Mouse (Mus musculus) spleen, embryonic (tissue): Measurements from ENCODE around the gene Prpsap2.
"Not testable (repeated sequence)": the region's sequence is repeated elsewhere in the genome, so short reads cannot be mapped to it uniquely, and the experiment has no call there.

Experiments
- CTCF ChIA-PET: fragments of 350-600 bp; sonication (Branson Sonifier 250); formaldehyde crosslinking; loops from one replicate; lab custom pipeline; 2022; lab: Charles Lee

Prpsap2 gene

DNA sequence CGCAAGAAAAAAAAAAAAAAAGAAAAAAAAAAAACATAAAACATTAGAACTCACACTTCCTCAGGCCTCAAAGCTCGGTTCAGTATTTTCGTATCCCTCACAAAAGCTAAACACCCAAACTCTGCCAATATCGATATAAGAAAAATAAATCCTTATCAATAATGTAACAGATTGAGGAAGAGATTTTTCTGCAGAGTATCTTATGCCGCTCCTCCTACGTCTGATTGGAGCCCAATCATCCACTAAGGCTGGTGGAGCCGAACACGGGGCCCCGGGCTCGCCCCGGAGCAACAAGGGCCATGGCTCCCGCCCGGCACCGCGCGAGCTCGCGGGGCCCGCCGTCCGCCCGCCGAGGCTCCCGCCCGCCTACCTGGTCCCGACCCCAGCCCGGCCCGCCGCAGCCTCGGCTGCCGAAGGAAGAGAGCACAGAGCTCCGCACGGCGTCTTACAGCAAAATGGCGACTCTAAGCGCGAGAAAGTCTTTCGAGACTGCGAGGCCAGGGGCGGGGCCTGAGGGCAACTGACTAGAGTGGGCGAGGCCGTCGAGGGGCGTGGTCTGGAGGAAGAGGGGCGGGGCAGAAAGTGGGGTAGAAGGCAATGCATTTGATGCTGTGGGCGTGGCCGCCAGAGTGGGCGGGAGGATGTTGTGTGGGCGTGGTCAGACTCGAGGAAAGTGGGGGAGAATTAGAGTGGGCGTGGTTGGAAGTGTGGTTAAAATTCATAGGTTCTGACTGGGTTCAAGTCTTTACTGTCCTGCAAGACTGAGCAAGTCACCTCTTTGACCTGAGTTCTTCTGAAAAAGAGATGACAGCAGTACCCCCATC is at the start of gene Prpsap2:
TSS of gene Prpsap2 (minus strand) at position 505 of the 824 bp plus-strand sequence.
- CTCF ChIA-PET = interaction anchor here (0.6 kb wide), 2 partner anchors 9 to 96 kb away, joined by 3 read pairs; no protein-coding TSS in a partner anchor

DNA sequence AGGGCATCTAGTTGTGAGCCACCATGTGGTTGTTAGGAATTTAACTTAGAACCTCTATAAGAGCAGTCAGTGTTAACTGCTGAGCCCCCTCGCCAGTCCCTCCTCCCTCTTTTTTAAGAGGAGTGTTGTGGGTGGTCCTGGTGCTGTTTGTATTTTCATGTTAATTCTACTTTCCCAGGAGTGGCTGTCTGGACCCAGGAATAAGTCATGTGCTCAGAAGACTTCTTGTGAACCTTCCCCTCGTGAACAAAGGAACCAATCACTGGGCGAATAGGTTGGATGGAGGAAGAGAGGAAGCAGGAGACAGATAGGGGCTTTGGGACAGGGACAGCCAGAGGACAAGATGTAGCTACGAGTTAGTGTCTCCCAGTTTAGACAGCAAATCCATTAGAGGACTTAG is 47.9 kb upstream of the Prpsap2 start:
- CTCF ChIA-PET = no interaction called here

DNA sequence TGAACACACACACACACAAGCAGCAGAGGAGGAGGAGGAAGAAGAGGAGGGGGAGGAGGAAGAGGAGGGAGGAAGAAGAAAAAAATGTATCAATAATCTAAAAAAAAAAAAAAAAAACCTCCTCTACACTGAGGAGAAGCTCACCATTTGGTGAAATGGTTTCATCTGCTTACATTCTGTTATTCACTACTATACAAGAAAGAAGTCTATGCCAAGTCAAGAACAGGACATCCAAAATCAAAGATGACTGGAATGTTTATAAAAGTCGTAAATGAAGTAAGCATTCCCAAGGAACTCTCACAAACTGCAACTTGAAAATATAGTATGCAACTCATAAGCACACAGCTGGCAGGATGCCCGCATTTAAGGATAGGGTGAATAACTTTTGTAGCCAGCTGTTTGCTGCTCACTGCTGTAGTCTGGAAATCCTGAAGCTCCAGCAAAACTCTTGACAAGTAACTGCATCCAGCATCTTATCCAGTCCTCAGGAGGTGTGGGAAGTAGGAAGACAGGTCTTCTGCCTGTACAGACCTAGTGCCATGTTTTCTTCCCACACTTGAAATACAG is 46.7 kb upstream of the Prpsap2 start:
- CTCF ChIA-PET = interaction anchor here (0.7 kb wide), 1 partner anchor 147 kb away, joined by 6 read pairs; no protein-coding TSS in a partner anchor

DNA sequence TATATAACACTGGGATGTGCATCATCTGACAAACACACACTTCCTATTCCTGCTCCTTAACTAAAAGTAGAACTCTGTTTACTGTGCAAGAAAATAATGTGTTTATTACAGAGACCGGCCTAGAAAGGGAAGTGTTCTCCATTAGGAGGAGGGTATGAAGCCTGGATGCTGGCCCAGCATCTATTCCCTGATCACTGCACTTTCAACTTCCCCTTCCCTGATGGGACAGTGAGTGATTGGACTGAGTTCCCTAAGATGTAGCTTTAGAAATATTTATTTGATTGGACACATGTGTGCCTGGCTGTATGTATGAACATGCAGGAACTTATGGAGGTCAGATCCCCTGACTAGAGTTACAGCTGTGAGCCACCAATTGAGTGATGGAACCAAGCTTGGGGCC is 31.6 kb upstream of the Prpsap2 start:
- CTCF ChIA-PET = no interaction called here

DNA sequence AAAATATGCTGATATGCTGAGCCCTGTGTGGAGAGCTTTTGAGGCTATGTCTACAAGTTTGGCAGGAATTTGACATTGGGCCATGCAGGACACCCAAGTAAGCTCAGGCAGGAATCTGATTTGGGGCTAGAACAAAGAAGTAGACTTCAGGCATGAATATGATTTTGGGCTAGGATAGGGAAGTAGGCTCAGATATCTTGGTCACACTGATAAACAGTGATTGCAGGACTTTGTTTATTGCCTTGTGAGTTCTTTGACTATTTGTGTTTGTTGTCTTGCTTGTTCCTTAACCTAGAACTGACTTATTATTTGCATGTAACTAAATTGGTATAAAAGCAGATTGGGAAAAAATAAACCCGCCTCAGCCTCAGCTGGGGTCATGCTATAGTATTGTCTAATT is 26.7 kb upstream of the Prpsap2 start:
- CTCF ChIA-PET = no interaction called here

DNA sequence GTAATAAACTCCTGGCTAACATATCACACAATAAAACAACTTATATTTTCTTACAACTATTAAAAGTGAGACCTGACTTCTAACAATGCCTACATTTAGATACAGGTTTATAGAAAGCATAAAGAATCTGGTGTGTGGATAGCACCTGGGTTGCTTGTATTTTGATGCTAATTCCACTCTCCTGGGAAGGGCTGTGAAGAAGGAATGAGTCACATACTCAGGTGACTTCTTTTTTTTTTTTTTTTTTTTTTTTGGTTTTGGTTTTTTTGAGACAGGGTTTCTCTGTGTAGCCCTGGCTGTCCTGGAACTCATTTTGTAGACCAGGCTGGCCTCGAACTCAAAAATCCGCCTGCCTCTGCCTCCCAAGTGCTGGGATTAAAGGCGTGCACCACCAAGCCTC is 20.6 kb upstream of the Prpsap2 start:
- CTCF ChIA-PET = not testable (repeated sequence)

DNA sequence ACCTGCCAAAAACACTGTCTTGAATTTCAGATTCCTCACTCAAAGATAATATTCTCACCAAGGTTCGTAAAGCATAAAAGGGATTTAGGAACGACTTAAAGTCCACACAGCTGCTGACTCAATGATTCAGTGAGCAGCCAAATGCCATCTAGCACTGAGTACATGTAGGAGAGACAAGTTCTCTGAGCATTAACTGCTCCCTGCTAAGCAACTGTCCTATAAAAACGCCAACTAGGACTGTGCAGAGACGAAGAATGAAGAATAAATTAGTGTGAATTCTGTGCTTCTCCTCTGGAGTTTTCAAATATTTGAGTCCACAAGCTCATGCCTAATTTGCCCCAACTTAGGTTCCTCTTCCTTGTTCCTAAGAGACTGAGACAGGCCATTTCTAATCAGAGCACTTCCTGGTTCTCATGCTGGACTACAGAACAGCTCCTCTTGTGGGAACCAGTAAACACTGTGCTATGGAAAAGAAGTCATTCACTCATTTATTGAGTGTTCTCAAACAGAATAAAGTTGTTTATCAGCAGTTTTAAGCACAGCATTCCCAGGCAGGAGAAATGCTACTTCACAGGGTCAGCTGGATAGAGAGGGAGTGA is 12.8 kb upstream of the Prpsap2 start:
- CTCF ChIA-PET = no interaction called here

DNA sequence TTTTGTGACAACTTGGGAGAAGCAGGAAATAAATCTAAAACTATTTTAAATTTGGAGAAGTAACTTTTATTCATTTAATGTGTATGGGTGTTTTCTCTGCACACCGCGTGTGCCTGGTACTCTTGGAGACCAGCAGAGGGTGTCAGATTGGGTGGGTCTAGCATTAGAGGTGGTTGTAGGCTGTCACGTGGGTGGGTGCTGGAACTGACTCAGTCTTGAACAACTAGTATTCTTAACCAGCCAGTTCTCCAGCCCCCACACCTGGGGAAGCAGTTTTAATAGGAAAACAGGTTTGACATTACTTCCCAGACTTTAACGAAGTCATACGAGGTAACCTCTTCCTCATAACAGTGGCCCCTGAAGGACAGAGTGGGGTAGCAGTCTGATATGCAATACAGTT is 1.4 kb downstream of the Prpsap2 start:
- CTCF ChIA-PET = no interaction called here

DNA sequence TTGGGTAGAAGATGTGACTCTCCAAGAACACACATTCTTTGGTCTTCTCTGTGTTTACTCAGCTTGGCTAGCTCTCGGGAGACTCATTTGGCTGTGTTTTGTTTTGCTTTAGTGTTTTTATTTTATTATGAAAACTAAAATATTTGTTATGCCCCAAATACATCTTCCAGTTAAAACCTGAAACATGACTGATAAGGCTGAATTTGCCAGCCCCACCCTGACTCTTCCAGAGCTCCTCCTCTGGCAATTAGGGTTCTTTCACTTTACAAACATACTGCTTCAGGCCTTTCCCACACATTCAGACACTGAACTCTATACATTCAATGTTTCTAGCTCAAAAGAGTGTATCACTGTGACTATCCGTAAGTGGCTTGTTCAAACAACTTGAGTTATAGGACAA is 4.7 kb downstream of the Prpsap2 start:
- CTCF ChIA-PET = no interaction called here

DNA sequence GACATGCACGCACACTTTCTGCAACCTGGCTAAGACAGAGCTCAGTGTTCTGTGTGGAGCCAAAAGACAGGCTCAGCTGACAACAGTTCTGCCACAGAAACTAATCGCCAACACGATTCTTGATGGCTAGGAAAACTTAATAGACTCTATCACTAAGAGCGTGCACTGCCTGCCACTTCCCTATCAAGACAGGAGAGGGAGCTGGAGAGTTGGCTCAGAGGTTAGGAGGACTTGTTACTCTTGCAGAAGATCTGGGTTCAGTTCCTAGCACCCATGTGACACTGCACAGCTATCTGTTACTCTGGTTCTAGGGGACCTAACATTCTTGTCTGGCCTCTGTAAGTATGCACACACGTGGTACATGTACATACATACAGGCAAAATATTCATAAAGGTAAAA is 10.3 kb downstream of the Prpsap2 start:
- CTCF ChIA-PET = interaction anchor here (0.6 kb wide), 1 partner anchor 594 kb away, joined by 3 read pairs; no protein-coding TSS in a partner anchor

DNA sequence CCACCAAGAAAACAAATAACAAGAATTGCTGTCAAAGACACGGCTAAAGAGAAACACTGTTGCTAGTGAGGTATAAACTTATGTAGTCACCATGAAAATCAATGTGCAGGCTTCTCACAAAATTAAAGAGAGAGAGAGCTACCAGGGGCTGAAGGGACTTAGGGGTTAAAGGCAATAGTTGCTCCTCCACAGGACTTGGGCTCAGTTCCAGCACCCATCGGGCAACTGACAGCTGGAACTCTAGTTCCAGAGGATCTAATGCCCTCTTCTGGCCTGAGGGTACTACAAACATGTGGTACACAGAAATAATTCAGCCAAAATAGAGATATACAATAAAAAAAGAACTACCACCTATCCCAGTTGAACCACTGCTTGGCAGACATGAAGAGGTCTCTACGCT is 14.7 kb downstream of the Prpsap2 start:
- CTCF ChIA-PET = no interaction called here

DNA sequence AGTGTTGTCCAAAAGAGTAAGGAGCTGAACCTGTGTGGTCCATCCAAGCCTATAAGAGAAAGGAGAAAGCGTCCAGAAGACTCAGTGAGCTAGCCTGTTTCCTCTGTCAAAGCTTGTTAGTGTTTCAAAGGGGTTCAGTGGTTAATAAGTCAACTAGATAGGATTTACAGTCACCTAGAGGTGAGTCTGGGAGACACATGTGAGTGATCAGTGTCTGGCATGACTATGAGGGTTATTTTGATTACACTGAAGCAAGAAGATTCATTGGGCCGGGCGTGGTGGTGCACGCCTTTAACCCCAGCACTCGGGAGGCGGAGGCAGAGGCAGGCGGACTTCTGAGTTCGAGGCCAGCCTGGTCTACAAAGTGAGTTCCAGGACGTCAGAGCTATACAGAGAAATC is 16.1 kb downstream of the Prpsap2 start:
- CTCF ChIA-PET = no interaction called here

DNA sequence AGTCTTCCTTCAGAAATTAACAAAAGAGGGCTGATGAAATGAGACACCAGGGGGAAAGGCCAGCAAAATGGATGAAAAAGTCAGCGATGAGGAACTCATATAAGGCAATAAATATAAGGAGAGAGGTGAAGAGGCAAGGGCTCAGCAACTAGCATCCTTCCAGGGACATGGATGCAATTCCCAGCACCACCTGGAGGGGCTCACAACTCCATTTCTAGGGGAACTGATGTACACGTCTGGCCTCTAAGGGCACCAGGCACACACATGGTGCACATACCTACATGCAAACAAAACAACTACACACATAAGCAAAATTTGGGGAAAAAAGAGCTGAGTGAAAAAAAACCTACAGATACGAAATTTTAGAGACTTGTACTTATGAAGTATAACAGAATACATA is 17.4 kb downstream of the Prpsap2 start:
- CTCF ChIA-PET = no interaction called here

DNA sequence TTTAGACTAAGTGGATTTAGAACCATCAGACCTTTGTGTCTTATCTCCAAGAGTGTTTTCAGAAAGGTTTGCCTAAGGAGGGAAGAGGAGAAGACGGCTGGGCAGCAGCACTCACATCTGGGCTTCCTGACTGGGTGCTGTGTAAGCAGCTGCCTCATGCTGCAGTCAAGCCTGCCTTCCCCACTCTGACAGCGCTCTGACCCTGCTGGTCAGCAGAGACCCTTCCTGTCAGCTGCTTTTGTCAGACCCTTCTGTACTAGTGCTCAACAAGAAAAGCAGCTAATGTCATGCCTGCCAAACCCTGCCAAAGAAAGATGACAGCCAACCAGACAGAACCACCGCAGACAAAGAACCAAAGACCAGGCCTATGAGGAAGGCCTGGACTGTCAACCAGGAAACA is 18.1 kb downstream of the Prpsap2 start:
- CTCF ChIA-PET = no interaction called here

DNA sequence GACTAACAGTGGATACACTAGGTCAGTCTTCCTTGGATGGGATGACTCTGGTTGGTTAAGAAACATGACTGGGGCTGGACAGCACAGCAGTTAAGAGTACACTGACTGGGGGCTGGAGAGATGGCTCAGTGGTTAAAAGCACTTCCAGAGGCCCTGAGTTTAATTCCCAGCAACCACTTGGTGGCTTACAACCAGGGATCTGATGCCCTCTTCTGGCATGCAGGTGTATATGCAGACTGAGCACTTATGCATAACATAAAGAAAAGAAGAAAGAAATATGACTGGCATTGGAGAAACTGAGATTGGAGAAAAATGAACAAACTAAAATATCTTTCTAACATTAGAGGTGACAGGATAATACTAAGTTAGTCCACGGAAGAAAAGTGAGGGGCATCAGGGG is 21.4 kb downstream of the Prpsap2 start:
- CTCF ChIA-PET = no interaction called here

DNA sequence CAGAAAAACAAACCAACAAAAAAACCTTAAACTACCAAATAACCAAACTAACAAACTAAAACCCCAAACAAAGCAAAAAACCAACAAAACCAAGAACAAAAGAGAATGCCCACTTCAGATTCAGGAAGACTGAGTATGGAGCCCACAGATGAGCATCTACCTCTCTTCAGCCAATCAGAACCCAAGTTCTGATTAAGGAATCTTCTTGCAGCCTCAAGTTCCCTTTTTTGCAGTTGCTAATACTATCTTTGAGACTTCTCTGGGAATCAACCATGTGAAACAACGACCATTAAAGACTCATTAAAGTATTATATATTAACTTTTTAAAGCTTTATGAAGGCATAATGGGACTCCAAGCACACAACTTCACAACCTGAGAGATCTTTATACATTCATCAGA is 24.6 kb downstream of the Prpsap2 start:
- CTCF ChIA-PET = no interaction called here

DNA sequence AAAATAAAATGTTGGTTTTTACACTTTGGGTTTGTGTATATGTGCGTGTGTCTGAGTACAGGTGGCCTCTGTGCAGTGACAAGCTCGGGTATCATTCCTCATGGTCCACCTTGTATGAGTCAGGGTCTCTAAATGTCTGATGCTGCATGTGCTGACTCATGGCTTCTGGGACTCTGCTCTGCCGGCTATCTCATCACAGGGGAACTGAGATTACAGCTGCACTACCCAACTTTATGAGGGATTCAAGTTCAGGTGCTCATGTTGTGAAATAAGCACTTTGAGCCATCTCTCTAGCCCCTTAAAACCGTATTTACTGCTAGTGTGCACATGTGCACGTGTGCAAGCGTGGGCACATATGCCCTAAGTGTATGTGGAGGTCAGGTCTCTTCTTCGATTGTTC is 29.2 kb downstream of the Prpsap2 start:
- CTCF ChIA-PET = no interaction called here

DNA sequence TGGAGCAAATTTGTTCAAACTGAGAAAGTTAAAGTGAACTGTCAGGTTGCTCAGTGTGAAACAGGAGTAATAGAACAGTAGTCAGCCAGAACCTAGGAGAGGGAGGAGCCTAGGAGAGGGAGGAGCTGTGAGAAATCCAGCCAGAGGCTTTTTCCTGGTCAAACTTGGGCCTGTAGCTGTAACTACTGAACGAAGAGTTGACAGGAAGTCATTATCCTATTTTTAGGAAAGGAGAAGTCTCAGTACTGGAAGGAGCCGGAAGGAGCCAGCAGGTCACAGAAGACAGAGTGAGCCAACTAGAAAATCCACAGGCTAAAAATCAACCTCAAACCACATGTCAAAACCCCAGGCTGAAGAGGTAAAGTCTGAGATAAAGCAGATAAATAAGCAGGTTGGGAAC is 33.9 kb downstream of the Prpsap2 start:
- CTCF ChIA-PET = no interaction called here

DNA sequence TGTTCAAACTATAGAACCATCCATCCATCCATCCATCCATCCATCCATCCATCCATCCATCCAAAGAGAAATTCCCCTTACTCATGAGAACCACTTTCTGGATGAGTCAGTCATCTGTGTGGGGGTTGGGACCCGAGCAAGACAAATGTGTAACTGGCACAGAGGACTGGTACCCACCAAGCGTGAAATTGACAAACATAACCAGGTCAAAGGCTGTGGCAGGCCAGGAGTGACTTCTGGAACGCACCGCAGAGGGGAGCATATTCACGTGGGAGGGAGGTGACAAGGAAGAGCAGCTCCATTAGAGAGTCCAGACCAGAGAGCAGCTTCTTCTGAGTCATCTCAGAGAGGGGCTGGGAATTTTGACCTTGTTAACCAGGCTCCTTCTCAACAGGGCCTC is 39.8 kb downstream of the Prpsap2 start:
- CTCF ChIA-PET = no interaction called here

DNA sequence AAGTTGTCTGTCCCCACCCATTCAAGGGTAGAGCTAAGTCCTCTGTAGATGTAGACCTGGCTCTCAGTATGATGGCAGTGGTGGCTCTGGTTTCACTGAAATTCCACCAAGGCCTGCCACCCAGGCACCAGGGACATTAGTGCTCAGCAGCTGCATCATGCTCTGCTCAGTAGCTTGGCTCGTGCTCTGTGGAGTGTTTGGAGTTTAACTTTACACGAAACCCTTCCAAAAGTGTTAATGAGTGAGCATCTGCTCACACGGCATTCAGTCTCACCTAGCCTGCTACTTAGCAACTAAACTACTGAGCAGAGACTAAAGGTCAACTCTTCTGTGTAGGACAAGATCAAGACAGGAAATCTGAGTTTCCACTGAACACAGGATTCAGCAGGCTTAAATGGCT is 41.3 kb downstream of the Prpsap2 start, which contains the start of gene Slc5a10:
TSS of gene Slc5a10 (minus strand) at position 191 of the 400 bp plus-strand sequence.
- CTCF ChIA-PET = no interaction called here

DNA sequence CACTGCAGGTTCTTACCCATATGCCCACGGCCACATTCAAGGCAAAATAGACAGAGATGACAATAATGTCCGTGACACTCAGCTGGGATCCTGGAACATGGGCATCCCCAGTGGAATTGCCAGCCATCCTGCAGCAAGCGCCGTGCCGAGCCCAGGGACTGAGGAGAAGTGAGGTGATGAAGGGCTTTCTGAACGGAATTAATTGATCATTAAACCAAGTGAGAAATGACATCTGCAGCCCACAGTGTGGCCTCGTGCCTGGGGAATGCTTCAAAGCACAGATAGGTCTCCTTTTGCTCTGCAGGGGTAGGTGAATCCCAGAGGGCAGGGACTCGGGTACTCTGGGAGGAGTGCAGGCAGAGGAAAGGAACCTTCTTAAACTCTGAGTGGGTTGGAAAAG is 42.1 kb downstream of the Prpsap2 start:
- CTCF ChIA-PET = no interaction called here

DNA sequence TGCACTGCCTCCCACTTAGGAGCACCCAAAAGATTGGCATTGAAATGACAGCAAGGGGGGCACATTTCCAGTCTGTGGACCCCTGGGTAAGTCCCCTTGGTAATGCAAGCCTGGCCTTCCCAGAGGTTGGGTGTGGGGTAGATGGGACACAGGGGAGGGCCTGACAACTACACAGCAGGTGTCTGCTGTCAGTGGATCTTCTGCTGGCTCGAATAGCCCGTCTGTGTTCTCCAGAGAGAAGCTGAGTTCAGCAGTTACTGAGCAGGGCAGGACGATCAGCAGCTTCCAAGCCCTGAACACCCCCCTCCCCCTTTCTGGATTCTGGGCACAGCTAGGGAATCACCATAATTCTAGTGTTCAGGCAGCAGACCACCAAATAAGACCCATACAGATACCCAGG is 42.5 kb downstream of the Prpsap2 start:
- CTCF ChIA-PET = no interaction called here

DNA sequence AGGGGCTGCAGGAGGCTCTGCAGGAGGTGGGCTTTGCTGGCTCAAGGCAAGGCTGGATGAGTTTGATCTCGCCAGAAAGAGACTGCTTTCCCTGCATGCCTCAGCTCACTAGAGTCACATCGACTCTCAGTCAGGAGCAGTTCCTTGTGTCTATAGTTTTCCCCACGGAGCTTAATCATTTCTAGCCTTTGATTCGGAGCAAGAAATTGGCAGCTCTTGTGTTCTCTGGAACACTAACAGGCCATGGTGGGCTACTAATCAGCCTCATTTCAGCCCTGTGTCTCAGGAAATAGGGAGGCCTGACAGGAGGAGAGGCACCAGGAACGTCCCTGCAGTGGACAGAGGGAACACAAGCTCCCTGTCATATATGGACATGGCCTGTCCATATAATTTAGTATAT is 43.9 kb downstream of the Prpsap2 start:
- CTCF ChIA-PET = no interaction called here
